In the genomic region with DNA sequence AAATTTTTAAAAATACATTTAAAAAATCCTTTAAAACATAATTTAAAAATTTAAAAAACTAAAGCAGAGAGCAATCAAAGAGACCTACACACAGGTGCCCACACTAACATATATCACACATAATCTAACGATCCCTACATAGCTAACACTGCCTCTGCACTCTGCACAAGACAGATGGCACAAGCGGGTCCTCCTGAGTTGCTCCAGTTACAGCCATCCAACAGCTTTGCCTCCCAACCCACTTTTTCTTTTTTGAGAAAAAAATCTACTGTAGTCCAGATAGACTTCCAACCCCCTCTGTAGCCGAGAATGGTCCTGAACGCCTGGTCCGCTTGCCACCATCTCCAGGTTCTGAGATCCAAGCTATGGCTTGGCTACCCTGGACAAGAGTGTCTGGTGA, we compare ENCODE assay signal across 31 mouse cellular contexts. TPM values are rescaled to one million over a fixed set of nuclear protein-coding genes. Genes with fewer than 3 reads are reported as not detected.
"Had no signal": no experiment of that assay in that cellular context is flagged by ENCODE, and none has a peak within 500 bp of the region (broad histone marks: within the 10 kb centered on the region; RNA-seq: fewer than 3 reads in every experiment).

No protein-coding gene starts in this region.

- H3K4me3 ChIP-seq: limb, embryonic 10.5 days; limb, embryonic 12.5 days; limb, embryonic 13.5 days; limb, embryonic 15.5 days; liver, embryonic 12.5 days; liver, embryonic 13.5 days; liver, embryonic 15.5 days; lung, embryonic 15.5 days; megakaryocyte, embryonic 14.5 days; midbrain, embryonic 10.5 days; midbrain, embryonic 12.5 days; midbrain, embryonic 13.5 days; midbrain, embryonic 15.5 days; myocyte had no signal

- H3K27ac ChIP-seq: limb, embryonic 10.5 days; limb, embryonic 12.5 days; limb, embryonic 13.5 days; limb, embryonic 15.5 days; liver, embryonic 12.5 days; liver, embryonic 13.5 days; liver, embryonic 14.5 days; liver, embryonic 15.5 days; lung, embryonic 15.5 days; macrophage; midbrain, embryonic 10.5 days; midbrain, embryonic 12.5 days; midbrain, embryonic 13.5 days; midbrain, embryonic 15.5 days had no signal

- DNase-seq: left cerebral cortex, postnatal 4 days; liver; liver, embryonic 13.5 days; liver, postnatal 0 days; lung, adult 18-20 months; lung, adult 2 months; lung, embryonic 14.5 days; lung, postnatal 10 days; lung, postnatal 14 days; lung, postnatal 36 days; lung, postnatal 4 days; midbrain, embryonic 14.5 days had no signal

- ATAC-seq: liver, embryonic 12.5 days; liver, postnatal 0 days; lung, postnatal 0 days; midbrain, embryonic 13.5 days; midbrain, embryonic 15.5 days; midbrain, embryonic 16.5 days had no signal

RNA-seq across cellular contexts. Expression of a gene that starts 45.9 kb away (rescaled TPM):
- total RNA-seq: megakaryocyte progenitor cell, adult 5-6 weeks; megakaryocyte, adult 5-6 weeks had no signal
